Mouse (Mus musculus): ENCODE measurements at regions not wholly inside any gene's neighbourhood (a gene's known extent, or its start where the extent isn't known, plus 50 kb on each side); places are given as distances from the start of the nearest gene placed in this dataset.

DNA sequence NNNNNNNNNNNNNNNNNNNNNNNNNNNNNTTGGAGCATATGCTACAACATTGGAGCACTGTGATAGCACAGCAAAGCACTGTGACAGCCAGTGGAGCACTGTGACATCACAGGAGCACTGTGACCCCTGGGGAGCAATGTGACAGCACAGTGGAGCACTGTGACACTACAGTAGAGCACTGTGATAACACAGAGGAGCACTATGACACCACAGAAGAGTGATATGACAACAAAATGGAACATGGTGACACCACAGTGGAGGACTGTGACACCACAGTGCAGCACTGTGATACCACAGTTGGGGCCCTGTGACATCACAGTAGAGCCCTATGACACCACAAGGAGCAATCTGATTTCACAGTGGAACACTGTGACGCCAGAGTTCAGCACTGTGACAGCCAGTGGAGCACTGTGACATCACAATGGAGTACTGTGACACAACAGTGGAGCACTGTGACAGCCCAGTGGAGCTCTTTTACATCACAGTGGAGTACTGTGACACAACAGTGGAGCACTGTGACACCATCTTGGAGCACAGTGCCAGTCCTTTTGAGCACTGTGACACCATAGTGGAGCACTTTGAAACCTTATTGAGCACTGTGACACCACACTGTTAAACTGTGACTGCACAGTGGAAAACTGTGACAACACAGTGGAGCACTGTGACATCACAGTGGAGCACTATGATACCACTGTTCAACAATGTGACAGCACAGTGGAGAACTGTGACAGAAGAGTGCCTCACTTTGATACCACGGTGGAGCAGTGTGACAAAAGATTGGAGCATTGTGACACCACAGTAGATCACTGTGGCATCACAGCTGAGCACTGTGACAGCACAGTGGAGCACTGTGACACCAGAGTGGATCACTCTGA lies 116.9 kb upstream of the Vmn1r2 start:
- Histone ChIP-seq H3K9me3 (ENCODE audit: low read length) (peaks cover 54% of the 10 kb centered on the region), H3K9ac (replicated peaks; ENCODE audit: low read length) (no peak overlapping the region), H3K36me3 (ENCODE audit: insufficient read depth, low read length) (no peaks in the 10 kb centered on the region), H3K27me3 (ENCODE audit: insufficient read depth, low read length) (no peaks in the 10 kb centered on the region), H3K27ac (ENCODE audit: low read length) (no peak overlapping the region), H3K4me1 (ENCODE audit: insufficient read depth, low read length) (no peaks in the 10 kb centered on the region), H3K4me3 (ENCODE audit: low read length) (no peak overlapping the region), H3K4me2 (replicated peaks; ENCODE audit: low read depth, low read length) (no peak overlapping the region)
- 59% methylated on average over 2 of the region's 2 CpGs for WGBS
- peak; percentile 24 for ATAC-seq (ENCODE audit: low FRiP score, low TSS enrichment)

DNA sequence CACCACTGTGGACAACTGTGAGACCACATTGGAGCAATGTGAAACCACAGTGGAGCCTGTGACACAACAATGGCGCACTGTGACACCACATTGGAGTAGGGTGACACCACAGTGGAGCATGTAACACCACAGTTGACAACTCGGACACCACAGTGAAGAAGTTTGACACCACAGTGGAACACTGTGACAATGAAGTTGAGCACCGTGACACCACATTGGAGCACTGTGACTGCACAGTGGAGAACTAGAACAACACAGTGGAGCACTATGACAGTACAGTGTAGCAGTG lies 116.3 kb upstream of the Vmn1r2 start:
- WGBS = 87% methylated on average over 3 of the region's 3 CpGs
- peaks cover 60% of the 10 kb centered on the region for H3K9me3 ChIP-seq (ENCODE audit: low read length)

DNA sequence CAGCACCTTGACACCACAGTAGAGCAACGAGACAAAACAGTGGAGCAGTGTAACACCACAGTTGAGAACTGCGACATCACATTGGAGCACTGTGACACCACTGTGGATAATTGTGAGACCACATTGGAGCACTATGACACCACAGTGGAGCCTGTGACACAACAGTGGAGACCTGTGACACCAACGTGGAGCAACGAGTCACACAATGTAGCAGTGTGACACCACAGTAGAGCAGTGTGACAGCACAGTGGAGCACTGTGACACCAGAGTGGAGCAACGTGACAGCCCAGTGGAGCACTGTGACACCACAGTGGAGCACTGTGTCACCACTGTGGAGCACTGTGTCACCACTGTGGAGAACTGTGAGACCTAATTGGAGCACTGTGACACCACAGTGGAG lies 115.9 kb upstream of the Vmn1r2 start:
- H3K4me2 ChIP-seq (replicated peaks; ENCODE audit: low read depth, low read length) = no peak overlapping the region
- no peaks in the 10 kb centered on the region for H3K27me3 ChIP-seq (ENCODE audit: insufficient read depth, low read length)
- H3K4me1 ChIP-seq (ENCODE audit: insufficient read depth, low read length) = no peaks in the 10 kb centered on the region
- peaks cover 64% of the 10 kb centered on the region for H3K9me3 ChIP-seq (ENCODE audit: low read length)
- 0 out of 2 replicates have a peak, but pooled peaks have one; percentile 0 for ATAC-seq (ENCODE audit: low FRiP score, low TSS enrichment)
- no peaks in the 10 kb centered on the region for H3K36me3 ChIP-seq (ENCODE audit: insufficient read depth, low read length)
- H3K9ac ChIP-seq (replicated peaks; ENCODE audit: low read length) = no peak overlapping the region
- WGBS = 70% methylated on average over 5 of the region's 5 CpGs
- H3K4me3 ChIP-seq (ENCODE audit: low read length) = no peak overlapping the region
- no peak overlapping the region for H3K27ac ChIP-seq (ENCODE audit: low read length)

More for the DNA sequence above, 116.3 kb upstream of the Vmn1r2 start:
- no peak overlapping the region for H3K9ac ChIP-seq (replicated peaks; ENCODE audit: low read length)
- H3K36me3 ChIP-seq (ENCODE audit: insufficient read depth, low read length) = no peaks in the 10 kb centered on the region
- H3K27me3 ChIP-seq (ENCODE audit: insufficient read depth, low read length) = no peaks in the 10 kb centered on the region
- H3K27ac ChIP-seq (ENCODE audit: low read length) = no peak overlapping the region
- no peak overlapping the region for H3K4me2 ChIP-seq (replicated peaks; ENCODE audit: low read depth, low read length)
- no peaks in the 10 kb centered on the region for H3K4me1 ChIP-seq (ENCODE audit: insufficient read depth, low read length)
- H3K4me3 ChIP-seq (ENCODE audit: low read length) = no peak overlapping the region
- peak; percentile 1; the same call in 1 of the 2 replicates for ATAC-seq (ENCODE audit: low FRiP score, low TSS enrichment)

DNA sequence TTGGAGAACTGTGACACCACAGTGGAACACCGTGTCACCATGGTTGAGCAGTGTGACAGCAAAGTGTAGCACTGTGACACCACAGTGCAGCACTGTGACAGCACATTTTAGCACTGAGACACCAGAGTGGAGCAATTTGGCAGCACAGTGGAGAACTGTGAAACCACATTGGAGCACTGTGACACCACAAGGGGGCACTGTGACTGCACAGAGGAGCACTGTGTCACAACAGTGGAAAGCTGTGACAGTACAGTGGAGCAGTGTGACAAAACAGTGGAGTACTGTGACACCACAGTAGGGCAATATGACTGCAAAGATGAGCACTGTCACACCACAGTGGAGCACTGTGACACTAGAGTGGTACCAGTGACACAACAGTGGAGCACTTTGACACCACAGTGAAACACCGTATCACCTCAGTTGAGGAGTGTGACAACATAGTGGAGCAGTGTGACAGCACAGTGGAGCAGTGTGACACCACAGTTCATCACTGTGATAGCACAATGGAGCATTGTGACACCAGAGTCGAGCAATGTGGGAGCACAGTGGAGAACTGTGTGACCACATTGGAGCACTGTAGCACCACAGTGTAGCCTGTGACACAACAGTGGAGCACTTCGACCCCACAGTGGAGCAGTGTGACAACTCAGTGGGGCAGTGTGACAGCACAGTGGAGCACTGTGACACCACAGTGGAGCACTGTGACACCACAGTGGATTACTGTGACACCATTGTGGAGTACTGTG lies 114.6 kb upstream of the Vmn1r2 start:
- Histone ChIP-seq H3K9me3 (ENCODE audit: low read length) (peaks cover 66% of the 10 kb centered on the region), H3K36me3 (ENCODE audit: insufficient read depth, low read length) (no peaks in the 10 kb centered on the region), H3K4me1 (ENCODE audit: insufficient read depth, low read length) (no peaks in the 10 kb centered on the region), H3K9ac (replicated peaks; ENCODE audit: low read length) (no peak overlapping the region), H3K4me2 (replicated peaks; ENCODE audit: low read depth, low read length) (no peak overlapping the region), H3K27me3 (ENCODE audit: insufficient read depth, low read length) (no peaks in the 10 kb centered on the region), H3K4me3 (ENCODE audit: low read length) (no peak overlapping the region), H3K27ac (ENCODE audit: low read length) (no peak overlapping the region)
- 85% methylated on average over 4 of the region's 4 CpGs for WGBS
- peak; percentile 16; the same call in 1 of the 2 replicates for ATAC-seq (ENCODE audit: low FRiP score, low TSS enrichment)

DNA sequence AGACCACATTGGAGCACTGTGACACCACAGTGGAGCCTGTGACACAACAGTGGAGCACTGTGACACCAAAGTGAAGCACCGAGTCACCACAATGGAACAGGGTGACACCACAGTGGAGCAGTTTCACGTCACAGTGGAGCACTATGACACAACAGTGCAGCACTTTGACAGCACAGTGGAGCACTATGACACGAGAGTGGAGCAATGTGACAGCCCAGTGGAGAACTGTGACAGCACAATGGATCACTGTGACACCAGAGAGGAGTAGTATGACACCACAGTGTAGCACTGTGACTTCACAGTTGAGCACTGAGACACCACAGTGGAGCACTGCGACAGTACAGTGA lies 114.1 kb upstream of the Vmn1r2 start:
- Histone ChIP-seq H3K36me3 (ENCODE audit: insufficient read depth, low read length) (no peaks in the 10 kb centered on the region), H3K4me3 (ENCODE audit: low read length) (no peak overlapping the region), H3K27me3 (ENCODE audit: insufficient read depth, low read length) (no peaks in the 10 kb centered on the region), H3K27ac (ENCODE audit: low read length) (no peak overlapping the region), H3K4me1 (ENCODE audit: insufficient read depth, low read length) (no peaks in the 10 kb centered on the region), H3K9ac (replicated peaks; ENCODE audit: low read length) (no peak overlapping the region), H3K4me2 (replicated peaks; ENCODE audit: low read depth, low read length) (no peak overlapping the region), H3K9me3 (ENCODE audit: low read length) (peaks cover 66% of the 10 kb centered on the region)
- ATAC-seq (ENCODE audit: low FRiP score, low TSS enrichment) = 0 out of 2 replicates have a peak, but pooled peaks have one; percentile 9
- 63% methylated on average over 4 of the region's 4 CpGs for WGBS

DNA sequence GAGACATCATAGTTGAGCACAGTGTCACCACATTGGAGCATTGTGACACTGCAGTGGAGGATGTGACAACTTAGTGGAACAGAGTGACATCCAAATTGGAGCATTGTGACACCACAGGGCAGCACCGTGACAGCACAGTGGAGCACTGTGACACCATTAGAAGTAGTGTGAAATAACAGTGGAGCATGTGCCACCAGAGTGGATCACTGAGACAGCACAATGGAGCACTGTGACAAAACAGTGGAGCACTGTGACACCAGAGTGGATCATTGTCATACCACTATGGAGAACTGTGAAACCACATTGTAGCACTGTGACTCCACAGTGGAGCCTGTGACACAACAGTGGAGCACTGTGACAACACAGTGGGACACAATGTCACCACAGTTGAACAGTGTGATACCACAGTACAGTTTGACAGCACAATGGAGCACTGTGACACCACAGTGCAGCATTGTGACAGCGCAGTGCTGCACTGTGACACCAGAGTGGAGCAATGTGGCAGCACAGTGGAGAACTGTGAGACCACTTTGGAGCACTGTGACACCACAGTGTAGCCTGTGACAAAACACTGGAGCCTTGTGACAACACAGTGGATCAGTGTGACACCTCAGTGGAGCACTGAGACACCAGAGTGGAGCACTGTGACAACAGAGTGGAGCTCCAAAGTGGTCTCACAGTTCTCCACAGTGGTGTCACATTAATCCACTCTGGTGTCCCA lies 113.5 kb upstream of the Vmn1r2 start:
- Histone ChIP-seq H3K4me1 (ENCODE audit: insufficient read depth, low read length) (no peaks in the 10 kb centered on the region), H3K9me3 (ENCODE audit: low read length) (peaks cover 70% of the 10 kb centered on the region), H3K27ac (ENCODE audit: low read length) (no peak overlapping the region), H3K4me3 (ENCODE audit: low read length) (no peak overlapping the region), H3K36me3 (ENCODE audit: insufficient read depth, low read length) (no peaks in the 10 kb centered on the region), H3K27me3 (ENCODE audit: insufficient read depth, low read length) (no peaks in the 10 kb centered on the region), H3K4me2 (replicated peaks; ENCODE audit: low read depth, low read length) (no peak overlapping the region), H3K9ac (replicated peaks; ENCODE audit: low read length) (no peak overlapping the region)
- 87% methylated on average over 2 of the region's 2 CpGs for WGBS
- no peak for ATAC-seq (ENCODE audit: low FRiP score, low TSS enrichment)

DNA sequence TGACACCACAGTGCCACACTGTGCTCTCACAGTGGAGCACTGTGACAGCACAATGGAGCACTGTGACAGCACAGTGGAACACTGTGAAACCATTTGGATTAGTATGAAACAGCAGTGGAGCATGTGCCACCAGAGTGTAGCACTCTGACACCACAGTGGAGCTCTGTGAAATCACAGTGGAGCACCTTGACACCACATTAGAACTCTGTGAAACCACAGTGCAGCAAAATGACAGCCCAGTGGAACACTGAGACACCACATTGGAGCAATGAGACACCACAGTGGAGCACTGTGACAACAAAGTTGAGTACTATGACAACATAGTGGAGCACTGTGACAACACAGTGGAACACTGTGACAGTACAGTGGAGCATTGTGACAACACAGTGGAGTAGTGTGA lies 112.2 kb upstream of the Vmn1r2 start:
- Histone ChIP-seq H3K4me1 (ENCODE audit: insufficient read depth, low read length) (no peaks in the 10 kb centered on the region), H3K9me3 (ENCODE audit: low read length) (peaks cover 81% of the 10 kb centered on the region), H3K4me3 (ENCODE audit: low read length) (no peak overlapping the region), H3K4me2 (replicated peaks; ENCODE audit: low read depth, low read length) (no peak overlapping the region), H3K27ac (ENCODE audit: low read length) (no peak overlapping the region), H3K27me3 (ENCODE audit: insufficient read depth, low read length) (no peaks in the 10 kb centered on the region), H3K36me3 (ENCODE audit: insufficient read depth, low read length) (no peaks in the 10 kb centered on the region), H3K9ac (replicated peaks; ENCODE audit: low read length) (no peak overlapping the region)
- no peak for ATAC-seq (ENCODE audit: low FRiP score, low TSS enrichment)

DNA sequence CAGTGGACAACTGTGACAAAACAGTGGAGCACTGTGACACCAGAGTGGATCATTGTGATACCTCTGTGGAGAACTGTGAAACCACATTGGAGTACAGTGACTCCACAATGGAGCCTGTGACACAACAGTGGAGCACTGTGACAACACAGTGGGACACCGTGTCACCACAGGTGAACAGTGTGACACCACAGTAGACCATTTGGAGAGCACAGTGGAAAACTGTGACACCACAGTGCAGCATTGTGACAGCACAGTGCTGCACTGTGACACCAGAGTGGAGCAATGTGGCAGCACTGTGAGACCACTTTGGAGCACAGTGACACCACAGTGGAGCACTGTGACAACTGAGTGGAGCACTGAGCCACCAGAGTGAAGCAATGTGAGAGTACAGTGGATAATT lies 111.7 kb upstream of the Vmn1r2 start:
- no peak overlapping the region for H3K4me3 ChIP-seq (ENCODE audit: low read length)
- no peak overlapping the region for H3K9ac ChIP-seq (replicated peaks; ENCODE audit: low read length)
- no peaks in the 10 kb centered on the region for H3K27me3 ChIP-seq (ENCODE audit: insufficient read depth, low read length)
- no peak overlapping the region for H3K27ac ChIP-seq (ENCODE audit: low read length)
- no peak for ATAC-seq (ENCODE audit: low FRiP score, low TSS enrichment)
- no peaks in the 10 kb centered on the region for H3K4me1 ChIP-seq (ENCODE audit: insufficient read depth, low read length)
- no peak overlapping the region for H3K4me2 ChIP-seq (replicated peaks; ENCODE audit: low read depth, low read length)
- H3K36me3 ChIP-seq (ENCODE audit: insufficient read depth, low read length) = no peaks in the 10 kb centered on the region
- WGBS = 79% methylated on average over 1 of the region's 1 CpGs
- H3K9me3 ChIP-seq (ENCODE audit: low read length) = peaks cover 76% of the 10 kb centered on the region

DNA sequence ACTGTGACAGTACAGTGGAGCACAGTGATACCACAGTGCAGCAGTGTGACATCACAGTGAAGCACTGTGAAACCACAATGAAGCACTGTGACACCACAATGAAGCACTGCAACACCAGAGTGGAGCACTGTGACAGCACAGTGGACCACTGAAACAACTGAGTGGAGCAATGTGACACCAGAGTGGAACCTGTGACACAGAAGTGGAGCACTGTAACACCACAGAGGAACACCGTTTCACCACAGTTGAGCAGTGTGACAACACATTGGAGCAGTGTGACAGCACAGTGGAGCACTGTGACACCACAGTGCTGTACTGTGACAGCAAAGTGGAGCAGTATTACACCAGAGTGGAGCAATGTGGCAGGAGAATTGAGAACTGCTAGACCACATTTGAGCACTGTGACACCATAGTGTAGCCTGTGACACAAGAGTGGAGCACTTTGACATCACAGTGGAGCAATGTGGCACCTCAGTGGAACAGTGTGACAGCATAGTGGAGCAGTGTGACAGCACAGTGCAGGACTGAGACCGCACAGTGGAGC lies 107.5 kb upstream of the Vmn1r2 start:
- WGBS = 63% methylated on average over 2 of the region's 2 CpGs

More for the DNA sequence above, 107.5 kb upstream of the Vmn1r2 start:
- H3K9ac ChIP-seq (replicated peaks; ENCODE audit: low read length) = no peak overlapping the region
- no peak overlapping the region for H3K4me3 ChIP-seq (ENCODE audit: low read length)
- H3K27ac ChIP-seq (ENCODE audit: low read length) = no peak overlapping the region
- no peaks in the 10 kb centered on the region for H3K27me3 ChIP-seq (ENCODE audit: insufficient read depth, low read length)
- ATAC-seq (ENCODE audit: low FRiP score, low TSS enrichment) = no peak
- H3K4me2 ChIP-seq (replicated peaks; ENCODE audit: low read depth, low read length) = no peak overlapping the region
- H3K36me3 ChIP-seq (ENCODE audit: insufficient read depth, low read length) = no peaks in the 10 kb centered on the region
- H3K9me3 ChIP-seq (ENCODE audit: low read length) = peaks cover 60% of the 10 kb centered on the region
- H3K4me1 ChIP-seq (ENCODE audit: insufficient read depth, low read length) = no peaks in the 10 kb centered on the region
